Mouse (Mus musculus) spleen, postnatal 4 days (tissue): ENCODE results near the gene Vars.
"Not testable (repeated sequence)": the region's sequence is repeated elsewhere in the genome, so short reads cannot be mapped to it uniquely, and the experiment has no call there.

ENCODE experiments used
- DNase-seq, 2 experiments: peaks; one replicate each; pipeline ENCODE4 v3.0.0; 2022; ENCODE audit warnings: low spot score in 2 of 2

Gene Vars

DNA sequence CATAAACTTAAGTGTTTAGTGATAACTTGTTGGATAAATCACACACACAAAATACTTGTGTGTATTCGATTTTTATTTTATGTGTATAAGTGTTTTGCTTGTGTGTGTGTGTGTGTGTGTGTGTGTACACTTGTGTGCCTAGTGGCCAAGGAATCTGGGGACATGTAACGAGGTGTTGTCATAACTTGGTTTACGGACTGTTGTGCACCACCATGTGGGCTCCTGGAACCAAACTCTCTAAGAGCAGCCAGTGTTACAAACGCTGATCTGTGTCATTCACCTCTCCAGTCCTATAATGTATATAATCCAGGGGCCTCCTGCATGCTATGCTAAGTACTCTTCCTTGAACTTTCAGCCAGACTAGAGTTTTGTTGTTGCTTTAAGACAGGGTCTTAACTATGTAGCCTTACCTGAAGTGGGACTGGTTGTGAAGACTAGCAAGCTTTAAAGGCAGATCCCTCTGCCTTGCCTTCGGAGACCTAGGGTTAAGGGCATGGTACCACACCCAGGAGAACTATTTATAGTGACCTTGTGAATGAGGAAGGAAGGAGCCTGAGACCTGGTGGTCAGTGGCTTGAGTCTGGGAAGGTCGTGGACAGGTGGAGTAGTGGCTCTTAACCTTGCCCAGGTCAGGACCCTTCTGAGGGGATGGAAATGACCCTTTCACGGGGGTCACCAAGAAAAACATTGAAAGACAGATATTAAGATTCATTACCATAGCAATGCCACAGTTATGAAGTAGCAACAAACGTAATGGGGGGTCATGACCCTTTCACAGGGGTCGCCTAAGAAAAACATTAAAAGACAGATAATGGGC lies 2.4 kb downstream of the Vars start:
- no peak for DNase-seq

DNA sequence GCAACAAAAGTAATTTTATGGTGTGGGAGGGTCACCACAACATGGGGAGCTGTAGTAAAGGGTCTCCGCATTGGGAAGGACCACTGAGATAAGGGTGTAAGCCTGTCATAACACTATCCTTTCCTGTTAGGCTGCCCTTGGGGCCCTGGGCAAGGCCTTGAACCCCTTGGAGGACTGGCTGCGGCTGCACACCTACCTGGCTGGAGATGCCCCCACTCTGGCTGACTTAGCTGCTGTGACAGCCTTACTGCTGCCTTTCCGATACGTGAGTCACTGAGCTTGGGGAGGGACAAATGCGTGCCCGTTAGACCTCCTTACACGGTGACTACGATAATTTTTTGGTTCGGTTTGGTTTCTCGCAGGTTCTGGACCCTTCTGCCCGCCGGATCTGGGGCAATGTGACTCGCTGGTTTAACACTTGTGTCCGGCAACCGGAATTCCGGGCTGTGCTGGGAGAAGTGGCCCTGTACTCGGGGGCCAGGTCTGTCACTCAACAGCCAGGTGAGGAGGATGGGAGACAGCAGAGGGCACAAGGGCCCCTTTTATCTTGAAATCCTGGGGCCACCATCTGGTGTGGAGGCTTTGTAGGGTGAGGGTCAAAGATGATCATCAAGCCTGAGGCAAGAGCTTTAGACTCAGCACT lies 3.4 kb downstream of the Vars start:
- DNase-seq: no peak

DNA sequence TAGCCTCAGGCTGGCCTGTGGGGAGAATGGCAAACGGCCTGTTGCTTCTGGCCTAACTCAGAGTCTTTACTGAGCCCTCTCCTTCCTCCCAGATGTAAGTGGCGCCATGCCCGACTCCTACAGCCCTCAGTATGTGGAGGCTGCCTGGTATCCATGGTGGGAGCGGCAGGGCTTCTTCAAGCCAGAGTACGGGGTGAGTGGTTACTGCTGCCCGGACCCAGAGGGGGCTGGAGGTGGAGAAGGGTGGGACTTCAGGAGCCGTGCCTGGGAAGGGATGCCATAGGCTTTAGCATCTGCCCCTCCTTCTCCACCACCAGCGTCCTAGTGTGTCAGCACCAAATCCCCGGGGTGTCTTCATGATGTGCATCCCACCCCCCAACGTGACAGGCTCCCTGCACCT lies 4.4 kb downstream of the Vars start:
- peak; percentile 10 to 59 for DNase-seq

DNA sequence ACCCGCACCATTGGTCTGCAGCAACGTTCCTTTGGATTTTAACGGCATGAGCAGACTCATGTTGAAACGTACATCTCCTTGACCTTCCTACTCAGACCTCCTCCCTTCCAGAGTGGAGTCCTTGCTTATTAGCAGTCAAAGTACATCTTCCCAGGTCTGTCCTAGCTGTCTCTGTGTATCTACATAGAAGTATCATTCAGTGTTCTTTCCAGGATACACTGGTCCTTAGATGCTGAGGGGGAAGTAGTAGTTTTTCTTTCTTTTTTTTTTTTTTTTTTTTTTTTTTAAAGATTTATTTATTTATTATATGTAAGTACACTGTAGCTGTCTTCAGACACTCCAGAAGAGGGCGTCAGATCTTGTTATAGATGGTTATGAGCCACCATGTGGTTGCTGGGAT lies 5.1 kb downstream of the Vars start:
- DNase-seq: not testable (repeated sequence)

DNA sequence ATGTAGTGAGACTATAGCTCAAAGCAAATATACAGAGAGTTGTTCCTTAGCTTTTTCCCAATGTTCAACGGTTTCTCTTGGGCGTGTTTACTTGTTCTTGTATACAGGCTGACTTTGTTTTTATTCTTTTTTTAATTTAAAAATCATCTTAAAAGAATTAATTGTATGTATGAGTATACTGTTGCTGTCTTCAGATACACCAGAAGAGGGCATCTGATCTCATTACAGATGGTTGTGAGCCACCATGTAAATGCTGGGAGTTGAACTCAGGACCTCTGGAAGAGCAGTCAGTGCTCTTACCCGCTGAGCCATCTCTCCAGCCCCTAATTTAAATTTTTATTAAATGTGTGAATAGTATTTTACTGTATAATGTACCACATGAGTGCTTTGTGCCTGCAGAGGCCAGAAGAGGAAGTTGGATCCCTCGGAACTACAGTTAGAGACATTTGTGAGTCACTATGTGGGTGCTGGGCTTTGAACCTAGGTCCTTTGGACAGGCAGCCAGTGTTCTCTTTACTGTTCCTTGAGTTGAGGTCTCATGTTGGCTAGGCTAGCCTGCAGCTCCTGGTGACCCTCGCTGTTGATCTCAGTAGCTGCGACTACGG lies 6.7 kb downstream of the Vars start:
- DNase-seq: no peak

DNA sequence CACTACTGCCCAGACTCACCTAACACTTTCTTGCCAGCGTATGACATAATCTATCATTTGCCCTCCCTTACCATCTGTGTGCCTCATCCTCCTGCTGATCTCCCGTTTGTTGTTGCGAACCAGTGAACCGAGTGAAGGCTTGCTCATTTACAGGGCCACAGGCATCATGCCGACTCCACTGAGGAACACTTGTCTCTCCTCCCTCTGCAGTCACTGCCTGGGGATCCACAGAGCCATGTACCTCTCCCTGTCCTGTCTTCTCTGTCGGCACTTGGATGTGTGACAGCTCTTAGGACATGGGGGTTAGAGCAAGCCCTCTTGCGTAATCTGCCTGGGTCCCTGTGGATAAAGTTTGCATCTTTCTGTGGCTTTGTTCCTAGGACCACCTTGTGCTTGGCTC lies 8.8 kb downstream of the Vars start:
- no peak for DNase-seq

DNA sequence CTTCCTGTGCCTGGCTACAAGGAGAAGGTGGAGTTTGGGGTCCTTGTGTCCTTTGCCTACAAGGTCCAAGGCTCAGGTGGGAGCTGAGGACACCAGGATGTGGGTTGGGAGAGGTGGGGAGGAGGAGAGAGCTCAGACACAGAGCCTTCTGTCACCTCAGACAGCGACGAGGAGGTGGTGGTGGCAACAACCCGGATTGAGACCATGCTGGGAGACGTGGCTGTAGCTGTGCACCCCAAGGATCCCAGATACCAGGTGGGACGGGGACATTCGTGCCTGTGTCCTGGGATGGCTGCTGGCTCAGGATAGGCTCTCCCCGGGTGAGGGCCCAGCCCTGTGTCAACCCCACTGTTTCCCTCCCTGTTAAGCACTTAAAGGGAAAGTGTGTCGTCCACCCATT lies 10.7 kb downstream of the Vars start:
- DNase-seq: peak in 1 of 2 experiments; percentile 59

DNA sequence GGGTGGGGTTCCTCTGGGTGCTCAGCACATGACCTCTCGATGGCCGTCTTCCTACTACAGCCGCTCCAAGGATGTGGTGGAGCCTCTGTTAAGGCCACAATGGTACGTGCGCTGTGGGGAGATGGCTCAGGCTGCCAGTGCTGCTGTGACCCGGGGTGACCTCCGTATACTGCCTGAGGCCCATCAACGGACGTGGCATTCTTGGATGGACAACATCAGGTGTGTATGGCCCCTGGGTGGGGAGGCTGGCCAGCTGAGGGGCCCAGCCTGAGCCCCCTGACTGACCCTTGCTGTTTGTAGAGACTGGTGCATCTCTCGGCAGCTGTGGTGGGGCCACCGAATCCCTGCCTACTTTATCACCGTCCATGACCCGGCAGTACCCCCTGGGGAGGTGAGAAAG lies 11.6 kb downstream of the Vars start:
- DNase-seq: no peak

DNA sequence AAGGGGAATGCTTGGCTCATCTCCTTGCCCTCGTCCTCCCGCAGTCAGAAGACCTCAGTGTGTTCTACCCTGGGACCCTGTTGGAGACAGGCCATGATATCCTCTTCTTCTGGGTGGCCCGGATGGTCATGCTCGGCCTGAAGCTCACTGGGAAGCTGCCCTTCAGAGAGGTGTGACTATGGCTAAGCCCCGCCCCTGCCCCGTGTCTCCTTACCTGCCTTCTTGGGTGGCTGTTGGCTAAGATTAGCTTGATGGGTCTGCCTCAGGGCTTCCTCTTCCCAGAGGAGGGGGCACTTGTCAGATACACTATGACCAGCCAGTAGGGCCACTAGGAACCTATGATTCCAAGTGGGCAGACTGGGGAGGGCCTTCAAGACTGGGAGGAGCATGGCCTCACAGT lies 12.4 kb downstream of the Vars start:
- DNase-seq: peak in 1 of 2 experiments; percentile 11

DNA sequence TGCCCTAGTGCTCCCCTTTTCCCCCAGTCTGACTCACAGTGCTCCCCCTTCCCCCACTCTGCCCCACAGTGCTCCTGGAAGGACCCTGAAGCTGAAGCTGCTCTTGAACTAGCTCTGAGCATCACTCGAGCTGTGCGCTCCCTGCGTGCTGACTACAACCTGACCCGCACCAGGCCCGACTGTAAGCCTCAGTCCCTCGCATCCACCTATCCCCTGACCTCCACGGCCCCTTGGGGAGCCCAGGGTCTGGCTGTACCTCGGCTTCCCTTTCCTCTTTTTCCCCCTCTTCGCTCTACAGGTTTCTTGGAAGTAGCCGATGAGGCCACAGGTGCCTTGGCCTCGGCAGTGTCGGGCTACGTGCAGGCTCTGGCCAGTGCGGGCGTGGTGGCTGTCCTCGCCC lies 14.5 kb downstream of the Vars start:
- peak in 1 of 2 experiments; percentile 65 for DNase-seq

DNA sequence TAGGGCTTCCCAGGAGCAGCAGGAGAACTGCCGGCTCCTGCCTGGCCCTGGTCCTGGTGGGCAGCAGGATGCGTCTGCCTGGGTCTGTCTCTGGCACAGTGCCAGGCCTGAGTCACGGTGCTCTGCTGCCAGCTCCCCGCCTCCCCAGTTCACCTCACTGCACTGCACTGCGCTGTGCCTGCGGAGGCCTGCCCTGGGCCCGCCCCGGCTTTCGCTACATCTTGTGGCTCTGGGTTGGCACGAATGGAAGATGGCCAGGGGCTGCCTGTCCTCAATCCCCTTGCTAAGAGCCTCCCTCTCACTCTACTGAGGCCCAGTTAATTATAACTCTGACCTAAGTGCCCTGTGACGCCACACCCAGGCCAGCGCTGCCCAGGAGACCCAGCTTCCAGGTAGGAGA lies 15.6 kb downstream of the Vars start, which contains the start of gene Vwa7:
Vwa7 (plus strand) TSS at position 204 of the 400 bp plus-strand sequence.
- DNase-seq: peak; percentile 38 to 69

- peak; percentile 14 to 62 for DNase-seq
These were observed 16.3 kb downstream of the Vars start for GRCm38 (mm10) chr17:35016791-35017705.

- DNase-seq: peak in 1 of 2 experiments; percentile 61
These were observed 16.9 kb downstream of the Vars start for GRCm38 (mm10) chr17:35017706-35018030.

DNA sequence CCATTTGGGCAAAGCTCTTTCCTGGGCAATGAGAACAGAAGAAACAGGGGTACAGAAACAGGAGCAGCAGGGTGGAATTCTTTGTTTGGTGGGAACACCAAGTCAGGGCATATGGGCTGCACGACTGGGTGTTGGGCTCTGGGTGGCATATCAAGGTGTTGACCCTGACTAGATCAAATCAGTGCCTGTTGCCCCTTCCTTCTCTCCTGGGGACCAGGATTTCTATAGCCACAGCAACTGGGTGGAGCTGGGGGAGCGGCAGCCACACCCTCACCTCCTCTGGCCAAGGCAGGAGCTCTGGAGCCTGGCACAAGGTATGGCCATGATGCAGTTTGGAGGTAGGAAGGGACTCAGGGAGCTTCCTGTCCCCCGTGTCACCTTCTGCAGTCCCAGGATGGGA lies 17.4 kb downstream of the Vars start:
- DNase-seq: peak in 1 of 2 experiments; percentile 57

- no peak for DNase-seq
These were observed 19.1 kb downstream of the Vars start for GRCm38 (mm10) chr17:35019894-35020293.

DNA sequence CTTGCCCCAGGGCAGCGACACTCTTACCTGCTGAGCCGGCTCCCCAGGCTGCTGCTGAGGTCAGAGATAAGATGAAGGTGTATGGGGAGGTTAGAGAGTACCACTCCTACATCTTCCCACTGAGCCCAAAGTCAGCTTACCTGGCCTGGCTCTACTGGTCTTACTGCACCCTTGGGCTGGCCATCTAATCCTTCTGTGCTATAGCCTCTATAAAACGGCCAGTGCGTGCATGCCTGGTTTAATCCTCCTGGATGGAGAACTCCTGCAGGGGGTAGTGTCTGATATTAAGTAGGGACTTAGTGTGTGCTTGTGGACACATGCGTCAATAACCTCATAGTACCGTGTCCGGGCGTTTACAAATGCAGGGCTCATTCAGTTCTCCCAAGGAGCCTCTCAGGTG lies 19.8 kb downstream of the Vars start:
- DNase-seq: no peak

- peak; percentile 89 to 98 for DNase-seq
These were observed 20.5 kb downstream of the Vars start for GRCm38 (mm10) chr17:35021163-35021808.

GRCm38 (mm10) chr17:35021842-35022477 lies 21.2 kb downstream of the Vars start:
- DNase-seq: no peak

- DNase-seq: peak in 1 of 2 experiments; percentile 64
These were observed 21.8 kb downstream of the Vars start for GRCm38 (mm10) chr17:35022541-35023060.

DNA sequence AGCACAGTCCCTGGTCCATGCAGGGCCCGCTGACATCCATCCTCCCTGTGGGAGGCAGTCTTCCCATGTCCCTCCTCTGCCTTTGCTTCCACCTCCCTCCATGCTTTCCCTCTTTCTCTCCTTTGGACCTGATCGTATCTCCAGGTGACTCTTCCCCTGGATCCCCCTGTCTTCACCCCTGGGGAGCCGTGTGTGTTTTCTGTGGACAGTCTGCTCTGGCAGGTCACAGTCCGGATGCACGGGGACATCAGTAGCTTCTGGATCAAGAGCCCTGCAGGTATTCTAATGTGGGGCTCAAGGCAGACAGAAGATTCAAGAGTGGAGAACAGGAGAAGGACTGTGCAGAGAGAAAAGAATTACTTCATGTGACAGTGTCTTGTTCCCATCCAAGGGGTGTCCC lies 22.4 kb downstream of the Vars start:
- peak in 1 of 2 experiments; percentile 60 for DNase-seq
